Mouse (Mus musculus) midbrain, embryonic 11.5 days (tissue): ENCODE data around the gene Nlgn1. TPM values are rescaled to one million over a fixed set of nuclear protein-coding genes. Genes with fewer than 3 reads are reported as not detected.

Experiments
- ATAC-seq: fragments of 200-750 bp; cut with Nextera tagmentation; 2 replicates; pipeline ENCODE4 v1.8.0; 2017; ENCODE audit warnings: moderate TSS enrichment, moderate library complexity; ENCODE audit not compliant: low FRiP score
- DNase-seq: peaks from one replicate; pipeline ENCODE4 v3.0.0; 2015; ENCODE audit warnings: low spot score; ENCODE audit errors: missing footprints
- H3K27ac ChIP-seq: fragments of 300-500 bp; sonication (generic); 2 replicates; pipeline ENCODE4 v1.5.1; 2014; ENCODE audit warnings: low read depth, low read length
- H3K27me3 ChIP-seq: fragments of 300-500 bp; sonication (generic); 2 replicates; pipeline ENCODE4 v1.6.1; 2014; ENCODE audit warnings: mild to moderate bottlenecking, low read length, moderate library complexity, mixed read lengths; ENCODE audit not compliant: control insufficient read depth, insufficient read depth
- H3K36me3 ChIP-seq: fragments of 300-500 bp; sonication (generic); 2 replicates; pipeline ENCODE4 v1.6.1; 2014; ENCODE audit warnings: mild to moderate bottlenecking, low read length, moderate library complexity, mixed read lengths; ENCODE audit not compliant: control insufficient read depth, insufficient read depth
- H3K4me1 ChIP-seq: fragments of 300-500 bp; sonication (generic); 2 replicates; pipeline ENCODE4 v1.6.1; 2014; ENCODE audit warnings: low read length; ENCODE audit not compliant: control insufficient read depth, insufficient read depth
- H3K4me2 ChIP-seq: fragments of 300-500 bp; sonication (generic); 2 replicates; pipeline ENCODE4 v1.6.1; 2014; ENCODE audit warnings: mild to moderate bottlenecking, moderate library complexity
- H3K4me3 ChIP-seq: fragments of 300-500 bp; sonication (generic); 2 replicates; pipeline ENCODE4 v1.5.1; 2014; ENCODE audit warnings: low read depth, low read length
- H3K9ac ChIP-seq: fragments of 300-500 bp; sonication (generic); 2 replicates; pipeline ENCODE4 v1.6.1; 2014; ENCODE audit warnings: low read length
- H3K9me3 ChIP-seq: fragments of 300-500 bp; sonication (generic); 2 replicates; pipeline ENCODE4 v1.6.1; 2016; ENCODE audit warnings: low read length; ENCODE audit not compliant: control insufficient read depth
- WGBS: fragments of 180-500 bp; shearing (Covaris S2); extraction: QIAGEN DNeasy Blood & Tissue Kit; methylation state at CpG from one replicate; pipeline ENCODE4 v1.1.7; 2014; 5-methylcytosine and 5-hydroxymethylcytosine counted together
- polyA plus RNA-seq: library from polyadenylated mRNA; unstranded; fragments of >200 nt; fragmentation: Nextera tagmentation; extraction: Ambion mirVana; gene quantifications from 2 replicates; pipeline ENCODE4 v1.2.1, GENCODE M21; 2014

The Nlgn1 gene
- polyA plus RNA-seq, 1 experiment from 2014 or later, result 3.8 TPM

- no peaks in the 10 kb centered on the region for H3K9me3 ChIP-seq
- H3K36me3 ChIP-seq, result no peaks in the 10 kb centered on the region
- no peaks in the 10 kb centered on the region for H3K27me3 ChIP-seq
- no peak for DNase-seq
- no peak overlapping the region for H3K4me2 ChIP-seq
- WGBS, result 90% methylated on average over 4 of the region's 4 CpGs
- H3K27ac ChIP-seq, result no peak overlapping the region
- no peaks in the 10 kb centered on the region for H3K4me1 ChIP-seq
- H3K4me3 ChIP-seq, result no peak overlapping the region
- ATAC-seq, result no peak
- H3K9ac ChIP-seq, result no peak overlapping the region
Observed at GRCm38 (mm10) chr3:25412003-25412402, 920.3 kb downstream of the Nlgn1 start.
